8 mouse cellular contexts compared by ENCODE assay signal in the genomic region with DNA sequence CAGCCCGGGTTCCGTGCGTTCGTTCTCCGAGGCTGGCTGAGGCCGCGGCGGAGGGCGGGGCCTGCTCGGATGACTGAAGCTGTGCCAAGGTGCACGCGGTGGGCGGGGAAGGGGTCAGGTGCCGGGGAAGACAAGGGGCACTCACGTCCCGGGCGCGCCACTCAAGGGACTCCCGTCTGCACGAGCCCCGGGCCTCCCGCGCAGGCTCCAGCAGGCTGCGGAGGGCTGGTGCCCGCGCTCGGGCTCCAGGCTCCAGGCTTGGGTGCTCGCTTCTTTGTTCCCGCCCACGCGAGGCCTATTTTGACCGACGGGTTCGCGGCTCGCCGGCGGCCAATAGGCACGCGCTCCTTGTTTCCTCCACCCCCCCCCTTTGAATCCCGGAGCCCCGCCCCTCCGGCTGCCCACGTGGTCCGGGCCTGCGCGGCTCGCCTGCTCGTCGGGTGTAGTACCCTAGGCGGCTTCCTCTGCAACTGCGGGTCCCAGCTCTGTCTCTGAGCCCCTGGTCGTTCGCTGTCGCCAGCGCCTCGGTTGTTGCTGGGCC. TPM values are rescaled to one million over a fixed set of nuclear protein-coding genes. Genes with fewer than 3 reads are reported as not detected.
DNase-seq lines count a peak whose midpoint lies in the region; ATAC-seq lines count a peak whose summit lies in the region.

Hnrnpdl (minus strand) TSS at position 63 of the 541 bp plus-strand sequence.
Enoph1 (plus strand) TSS at position 384 of the 541 bp plus-strand sequence.

- peak within 1 kb of the TSS; percentile 87 for H3K4me2 ChIP-seq in hindbrain, embryonic 15.5 days

- under 1% methylated on average over 57 of the region's 57 CpGs for WGBS in hindbrain, embryonic 15.5 days
- WGBS in macrophage (ENCODE audit: missing documents), result under 1% methylated on average over 57 of the region's 57 CpGs

- H3K27ac ChIP-seq in hindbrain, embryonic 15.5 days (replicated peaks), result peak within 1 kb of the TSS; percentile 99
- peak within 1 kb of the TSS; percentile 64 for H3K27ac ChIP-seq in macrophage

- H3K9me3 ChIP-seq in hindbrain, embryonic 15.5 days, result no peaks in the 10 kb centered on the region

- no peaks in the 10 kb centered on the region for H3K27me3 ChIP-seq in hindbrain, embryonic 15.5 days

- H3K4me3 ChIP-seq in hindbrain, embryonic 15.5 days, result peak within 1 kb of the TSS; percentile 90
- H3K4me3 ChIP-seq in macrophage (ENCODE audit: inconsistent target), result peak within 1 kb of the TSS; percentile 91

- peak within 1 kb of the TSS; percentile 99 for H3K9ac ChIP-seq in hindbrain, embryonic 15.5 days

- peaks cover 13% of the 10 kb centered on the region for H3K36me3 ChIP-seq in hindbrain, embryonic 15.5 days
- H3K36me3 ChIP-seq in macrophage (ENCODE audit: inconsistent target), result peaks cover 19% of the 10 kb centered on the region

- H3K79me2 ChIP-seq in macrophage (ENCODE audit: inconsistent target), result peaks cover 86% of the 10 kb centered on the region

- DNase-seq in R1 (ENCODE audit: low read depth, low spot score), result peak; percentile 95
- peak; percentile 96 to 97 for DNase-seq in cerebellum, postnatal 25 days
- peak; percentile 96 to 97 for DNase-seq in frontal cortex, postnatal 36 days (ENCODE audit: low spot score in 2 of 2)
- DNase-seq in left cerebral cortex, adult 18-20 months (ENCODE audit: low spot score in 2 of 2), result peak; percentile 96
- peak; percentile 96 for DNase-seq in right cerebral cortex, adult 18-20 months
- DNase-seq in urinary bladder, postnatal 10 days (ENCODE audit: low spot score), result peak; percentile 67

- ATAC-seq in hindbrain, embryonic 15.5 days (ENCODE audit: low FRiP score, low read depth), result peak; percentile 92

- peaks cover 58% of the 10 kb centered on the region for H3K4me1 ChIP-seq in hindbrain, embryonic 15.5 days (replicated peaks)

RNA-seq across cellular contexts. Expression of gene Hnrnpdl, which starts in this region (rescaled TPM):
- 186 and 197 TPM in 2 replicates for polyA plus RNA-seq in hindbrain, embryonic 15.5 days (2015; fragmentation: Nextera tagmentation; extraction: Ambion mirVana)
- 100 to 1,000 TPM; 144 to 182 TPM for total RNA-seq in left cerebral cortex, adult 18-20 months (2021)
- total RNA-seq in macrophage (2018; cell fraction: chromatin; rRNA removed), result 100 to 1,000 TPM; 293 to 632 (median 497) TPM
- 100 to 1,000 TPM in 1 of 26 experiments, 10 to 100 TPM in 25; 37.4 to 104 (median 54.9) TPM for total RNA-seq in macrophage (2018; cell fraction: cytosol; rRNA removed)
- total RNA-seq in macrophage (2018; cell fraction: nucleus; rRNA removed), result 100 to 1,000 TPM; 202 to 451 (median 269) TPM
- polyA plus RNA-seq in macrophage (2018), result 82.5 to 143 TPM (median 94.5 TPM) in 3 replicates

RNA-seq across cellular contexts. Expression of gene Enoph1, which starts in this region (rescaled TPM):
- 50.6 and 55.5 TPM in 2 replicates for polyA plus RNA-seq in hindbrain, embryonic 15.5 days (2015; fragmentation: Nextera tagmentation; extraction: Ambion mirVana)
- 10 to 100 TPM; 50.5 to 56.6 TPM for total RNA-seq in left cerebral cortex, adult 18-20 months (2021)
- total RNA-seq in macrophage (2018; cell fraction: chromatin; rRNA removed), result 10 to 100 TPM in 20 of 26 experiments, 1 to 10 TPM in 6; 5.4 to 31.6 (median 18.5) TPM
- total RNA-seq in macrophage (2018; cell fraction: cytosol; rRNA removed), result 10 to 100 TPM; 12.5 to 18.9 (median 15.6) TPM
- total RNA-seq in macrophage (2018; cell fraction: nucleus; rRNA removed), result 10 to 100 TPM in 17 of 26 experiments, 1 to 10 TPM in 9; 6.2 to 31.5 (median 14.1) TPM
- polyA plus RNA-seq in macrophage (2018), result 16.4 to 24.9 TPM (median 18.8 TPM) in 3 replicates

Comparison
In these comparisons a context has a peak if more than half of its experiments do, and no peak if none do; other contexts are left out.
1. Peak in every context shown above with its lines: DNase-seq, ATAC-seq, H3K4me3 ChIP-seq and H3K27ac ChIP-seq.